8 mouse cellular contexts compared by ENCODE assay signal in genomic region chr7:25599663-25600062, GRCm38 (mm10). TPM values are rescaled to one million over a fixed set of nuclear protein-coding genes. Genes with fewer than 3 reads are reported as not detected.
DNase-seq lines count a peak whose midpoint lies in the region; ATAC-seq and TF ChIP-seq lines count a peak whose summit lies in the region.

No protein-coding gene starts in this region.

- H3K27me3 ChIP-seq in liver, embryonic 14.5 days (ENCODE audit: control insufficient read depth, insufficient read depth, low read length), result no peaks in the 10 kb centered on the region
- H3K27me3 ChIP-seq in neural tube, embryonic 13.5 days, result no peaks in the 10 kb centered on the region
- H3K27me3 ChIP-seq in thymus, adult 2 months (ENCODE audit: control insufficient read depth, insufficient read depth, low read length), result no peaks in the 10 kb centered on the region

- 10% methylated on average over 10 of the region's 10 CpGs for WGBS in liver, embryonic 14.5 days (ENCODE audit: insufficient replicate concordance)
- WGBS in neural tube, embryonic 13.5 days, result 14% methylated on average over 10 of the region's 10 CpGs
- WGBS in thymus, adult 2 months, result 20% methylated on average over 10 of the region's 10 CpGs

- no peaks in the 10 kb centered on the region for H3K36me3 ChIP-seq in liver, embryonic 14.5 days (replicated peaks; ENCODE audit: control insufficient read depth, insufficient read depth, low read depth)
- H3K36me3 ChIP-seq in neural tube, embryonic 13.5 days, result no peaks in the 10 kb centered on the region
- H3K36me3 ChIP-seq in thymus, adult 2 months (ENCODE audit: control insufficient read depth, insufficient read depth, low read length), result no peaks in the 10 kb centered on the region

- peak; percentile 89 to 90 for DNase-seq in B cell, adult 2 months
- DNase-seq in NIH3T3 (ENCODE audit: low read depth), result peak; percentile 86
- peak; percentile 66 to 79 for DNase-seq in cerebellum, postnatal 36 days
- DNase-seq in kidney, postnatal 10 days, result peak; percentile 83
- DNase-seq in liver, embryonic 14.5 days (ENCODE audit: low read depth in 3 of 3, low spot score in 3 of 3), result peak; percentile 29 to 46 (median 32)
- DNase-seq in thymus, adult 2 months, result peak; percentile 73

- peak; percentile 84 for TF ChIP-seq CTCF in liver, embryonic 14.5 days (IDR thresholded peaks at IDR 0.05; ENCODE audit: low read depth)
- TF ChIP-seq CTCF in thymus, adult 2 months (IDR thresholded peaks at IDR 0.05; ENCODE audit: borderline replicate concordance, control insufficient read depth, extremely low read depth, insufficient read depth, low read length, poor library complexity), result peak; percentile 52; the same call in 1 of the 2 replicates

- no peaks in the 10 kb centered on the region for H3K9me3 ChIP-seq in liver, embryonic 14.5 days (ENCODE audit: control insufficient read depth, low read length)
- no peaks in the 10 kb centered on the region for H3K9me3 ChIP-seq in neural tube, embryonic 13.5 days

- no peak for TF ChIP-seq POLR2A in thymus, adult 2 months (IDR thresholded peaks at IDR 0.05; ENCODE audit: control insufficient read depth, extremely low read depth, insufficient read depth, low read length, poor library complexity)

- ATAC-seq in granulocyte monocyte progenitor cell, adult 5-6 weeks (replicated peaks; ENCODE audit: poor library complexity, severe bottlenecking), result peak; percentile 96
- no peak for ATAC-seq in liver, embryonic 14.5 days (ENCODE audit: insufficient read depth)
- peak; percentile 65; the same call in 1 of the 2 replicates for ATAC-seq in neural tube, embryonic 13.5 days (ENCODE audit: low read depth)

- no peak overlapping the region for H3K4me3 ChIP-seq in liver, embryonic 14.5 days (ENCODE audit: insufficient read depth in 1 of 2, low read depth in 2 of 2, low read length in 2 of 2)
- no peak overlapping the region for H3K4me3 ChIP-seq in neural tube, embryonic 13.5 days
- H3K4me3 ChIP-seq in thymus, adult 2 months (ENCODE audit: control insufficient read depth, insufficient read depth, low read length), result no peak overlapping the region

- no peak overlapping the region for H3K27ac ChIP-seq in liver, embryonic 14.5 days
- H3K27ac ChIP-seq in neural tube, embryonic 13.5 days (replicated peaks), result no peak overlapping the region
- no peak overlapping the region for H3K27ac ChIP-seq in thymus, adult 2 months (ENCODE audit: control insufficient read depth, insufficient read depth, low read length)

- no peak overlapping the region for H3K4me2 ChIP-seq in liver, embryonic 14.5 days (ENCODE audit: low read depth)
- no peak overlapping the region for H3K4me2 ChIP-seq in neural tube, embryonic 13.5 days

- H3K4me1 ChIP-seq in liver, embryonic 14.5 days (replicated peaks; ENCODE audit: control insufficient read depth in 2 of 2, insufficient read depth in 2 of 2, low read length in 1 of 2), result no peaks in the 10 kb centered on the region; a peak in 1 of 4 replicates
- H3K4me1 ChIP-seq in neural tube, embryonic 13.5 days (replicated peaks), result no peaks in the 10 kb centered on the region
- H3K4me1 ChIP-seq in thymus, adult 2 months (replicated peaks; ENCODE audit: control insufficient read depth, insufficient read depth, low read length), result no peaks in the 10 kb centered on the region

- no peak overlapping the region for H3K9ac ChIP-seq in liver, embryonic 14.5 days (replicated peaks)
- H3K9ac ChIP-seq in neural tube, embryonic 13.5 days, result no peak overlapping the region

- no peak for TF ChIP-seq EP300 in liver, embryonic 14.5 days (IDR thresholded peaks at IDR 0.05; ENCODE audit: low read depth)

RNA-seq across cellular contexts. Expression of gene Erich4, which starts 16.0 kb away (rescaled TPM):
- not detected in 2 replicates for total RNA-seq in granulocyte monocyte progenitor cell, adult 5-6 weeks (2014; fragmentation: Nextera tagmentation)
- not detected in 2 replicates for total RNA-seq in granulocyte monocyte progenitor cell, adult 5-6 weeks (2017)
- 0.40 and 0.52 TPM in 2 replicates for polyA plus RNA-seq in liver, embryonic 14.5 days (2012; rRNA removed)
- 0.47 and 0.51 TPM in 2 replicates for polyA plus RNA-seq in liver, embryonic 14.5 days (2014; fragmentation: Nextera tagmentation; extraction: Ambion mirVana)
- polyA plus RNA-seq in neural tube, embryonic 13.5 days (2015; fragmentation: Nextera tagmentation; extraction: Ambion mirVana), result not detected in 2 replicates
- not detected in 2 replicates for polyA plus RNA-seq in thymus, adult 2 months (2012; rRNA removed)

RNA-seq across cellular contexts. Expression of gene Dmac2, which starts 19.6 kb away (rescaled TPM):
- total RNA-seq in granulocyte monocyte progenitor cell, adult 5-6 weeks (2014; fragmentation: Nextera tagmentation), result 36.0 and 41.9 TPM in 2 replicates
- 35.6 and 39.0 TPM in 2 replicates for total RNA-seq in granulocyte monocyte progenitor cell, adult 5-6 weeks (2017)
- polyA plus RNA-seq in liver, embryonic 14.5 days (2012; rRNA removed), result 8.1 and 9.6 TPM in 2 replicates
- polyA plus RNA-seq in liver, embryonic 14.5 days (2014; fragmentation: Nextera tagmentation; extraction: Ambion mirVana), result 6.9 and 7.4 TPM in 2 replicates
- 35.3 and 42.2 TPM in 2 replicates for polyA plus RNA-seq in neural tube, embryonic 13.5 days (2015; fragmentation: Nextera tagmentation; extraction: Ambion mirVana)
- 80.2 and 86.2 TPM in 2 replicates for polyA plus RNA-seq in thymus, adult 2 months (2012; rRNA removed)

RNA-seq across cellular contexts. Expression of gene B3gnt8, which starts 26.8 kb away (rescaled TPM):
- 18.7 and 26.1 TPM in 2 replicates for total RNA-seq in granulocyte monocyte progenitor cell, adult 5-6 weeks (2014; fragmentation: Nextera tagmentation)
- total RNA-seq in granulocyte monocyte progenitor cell, adult 5-6 weeks (2017), result 14.6 and 22.9 TPM in 2 replicates
- 1.6 TPM in 2 replicates for polyA plus RNA-seq in liver, embryonic 14.5 days (2012; rRNA removed)
- polyA plus RNA-seq in liver, embryonic 14.5 days (2014; fragmentation: Nextera tagmentation; extraction: Ambion mirVana), result 0.72 and 0.81 TPM in 2 replicates
- polyA plus RNA-seq in neural tube, embryonic 13.5 days (2015; fragmentation: Nextera tagmentation; extraction: Ambion mirVana), result 2.9 and 6.3 TPM in 2 replicates
- 28.7 and 32.8 TPM in 2 replicates for polyA plus RNA-seq in thymus, adult 2 months (2012; rRNA removed)

RNA-seq across cellular contexts. Expression of gene Bckdha, which starts 59.1 kb away (rescaled TPM):
- total RNA-seq in granulocyte monocyte progenitor cell, adult 5-6 weeks (2014; fragmentation: Nextera tagmentation), result 42.3 and 76.3 TPM in 2 replicates
- 59.8 and 64.6 TPM in 2 replicates for total RNA-seq in granulocyte monocyte progenitor cell, adult 5-6 weeks (2017)
- 20.1 and 22.0 TPM in 2 replicates for polyA plus RNA-seq in liver, embryonic 14.5 days (2012; rRNA removed)
- 17.3 and 21.0 TPM in 2 replicates for polyA plus RNA-seq in liver, embryonic 14.5 days (2014; fragmentation: Nextera tagmentation; extraction: Ambion mirVana)
- polyA plus RNA-seq in neural tube, embryonic 13.5 days (2015; fragmentation: Nextera tagmentation; extraction: Ambion mirVana), result 45.9 and 50.7 TPM in 2 replicates
- polyA plus RNA-seq in thymus, adult 2 months (2012; rRNA removed), result 166 and 181 TPM in 2 replicates

RNA-seq across cellular contexts. Expression of gene Exosc5, which starts 59.3 kb away (rescaled TPM):
- 84.1 and 154 TPM in 2 replicates for total RNA-seq in granulocyte monocyte progenitor cell, adult 5-6 weeks (2014; fragmentation: Nextera tagmentation)
- 73.1 and 81.3 TPM in 2 replicates for total RNA-seq in granulocyte monocyte progenitor cell, adult 5-6 weeks (2017)
- polyA plus RNA-seq in liver, embryonic 14.5 days (2012; rRNA removed), result 33.7 and 35.2 TPM in 2 replicates
- 48.1 and 51.6 TPM in 2 replicates for polyA plus RNA-seq in liver, embryonic 14.5 days (2014; fragmentation: Nextera tagmentation; extraction: Ambion mirVana)
- polyA plus RNA-seq in neural tube, embryonic 13.5 days (2015; fragmentation: Nextera tagmentation; extraction: Ambion mirVana), result 41.8 and 45.1 TPM in 2 replicates
- polyA plus RNA-seq in thymus, adult 2 months (2012; rRNA removed), result 141 and 146 TPM in 2 replicates

Comparison
In these comparisons a context has a peak if more than half of its experiments do, and no peak if none do; other contexts are left out.
1. DNase-seq: peak in every context shown above with its lines; median percentile 90 in B cell, adult 2 months; 86 in NIH3T3; 83 in kidney, postnatal 10 days; 73 in thymus, adult 2 months; 72 in cerebellum, postnatal 36 days; 32 in liver, embryonic 14.5 days.